Mouse (Mus musculus): ENCODE measurements at regions not wholly inside any gene's neighbourhood (a gene's known extent, or its start where the extent isn't known, plus 50 kb on each side); places are given as distances from the start of the nearest gene placed in this dataset.

GRCm38 (mm10) chr2:169142224-169142623 lies 186.8 kb upstream of the Zfp64 start:
- TF ChIP-seq TAL1 (IDR thresholded peaks at IDR 0.05; ENCODE audit: low read length): no peak
- TF ChIP-seq GATA1 (IDR thresholded peaks at IDR 0.05; ENCODE audit: low read length): no peak

Data from erythroblast, embryonic 14.5 days (primary cell).